Mouse (Mus musculus) adrenal gland, adult (tissue): ENCODE data around the gene Gpr142.

ENCODE experiments used
- DNase-seq, 2 experiments: peaks; one replicate each; pipeline ENCODE4 v3.0.0; 2022 to 2023; ENCODE audit warnings: low spot score in 1 of 2; ENCODE audit not compliant: inconsistent age in 2 of 2

The Gpr142 gene

GRCm38 (mm10) chr11:114797981-114798380 lies 743 bp upstream of the Gpr142 start:
- DNase-seq: no peak

DNA sequence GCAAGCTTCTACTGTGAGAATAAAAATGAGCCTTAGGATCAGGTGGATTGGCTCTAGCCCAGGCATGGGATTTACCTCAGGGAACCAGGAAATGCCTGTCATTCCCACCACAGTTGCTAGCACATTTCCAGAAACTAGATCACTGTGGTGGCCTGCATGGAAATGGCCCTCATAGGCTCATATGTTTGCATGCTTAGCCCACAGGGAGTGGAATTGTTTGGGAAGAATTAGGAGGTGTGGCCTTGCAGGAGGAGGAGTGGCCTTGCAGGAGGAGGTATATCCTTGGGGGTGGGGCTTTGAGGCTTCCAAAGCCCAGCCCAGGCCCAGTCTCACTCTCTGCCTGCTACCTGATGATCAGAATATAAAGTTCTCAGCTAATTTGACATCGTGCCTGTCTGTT lies 3.2 kb downstream of the Gpr142 start:
- DNase-seq: no peak

GRCm38 (mm10) chr11:114802540-114803267 lies 4.0 kb downstream of the Gpr142 start:
- DNase-seq: no peak

DNA sequence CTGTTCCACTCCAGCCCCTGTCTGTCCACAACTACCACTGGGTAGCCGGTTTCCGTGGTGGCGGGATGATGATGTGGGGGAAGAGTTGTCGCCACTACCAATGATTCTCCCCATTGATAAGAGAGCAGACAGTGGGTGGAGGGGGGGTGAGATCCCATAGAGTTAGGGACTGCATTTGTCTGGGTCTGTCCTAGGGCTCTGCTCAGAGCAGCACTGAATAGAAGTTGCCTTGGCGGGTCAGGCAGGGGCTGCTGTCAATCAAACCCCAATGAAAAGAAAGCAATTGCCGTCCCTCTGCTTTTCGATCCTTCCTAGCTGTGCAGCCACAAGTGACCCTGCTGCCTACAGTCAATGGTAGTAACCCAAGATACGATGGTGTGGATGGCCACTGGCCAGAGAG lies 5.3 kb downstream of the Gpr142 start:
- DNase-seq: no peak

- no peak for DNase-seq
Measured at GRCm38 (mm10) chr11:114807025-114807424, 8.3 kb downstream of the Gpr142 start.

DNA sequence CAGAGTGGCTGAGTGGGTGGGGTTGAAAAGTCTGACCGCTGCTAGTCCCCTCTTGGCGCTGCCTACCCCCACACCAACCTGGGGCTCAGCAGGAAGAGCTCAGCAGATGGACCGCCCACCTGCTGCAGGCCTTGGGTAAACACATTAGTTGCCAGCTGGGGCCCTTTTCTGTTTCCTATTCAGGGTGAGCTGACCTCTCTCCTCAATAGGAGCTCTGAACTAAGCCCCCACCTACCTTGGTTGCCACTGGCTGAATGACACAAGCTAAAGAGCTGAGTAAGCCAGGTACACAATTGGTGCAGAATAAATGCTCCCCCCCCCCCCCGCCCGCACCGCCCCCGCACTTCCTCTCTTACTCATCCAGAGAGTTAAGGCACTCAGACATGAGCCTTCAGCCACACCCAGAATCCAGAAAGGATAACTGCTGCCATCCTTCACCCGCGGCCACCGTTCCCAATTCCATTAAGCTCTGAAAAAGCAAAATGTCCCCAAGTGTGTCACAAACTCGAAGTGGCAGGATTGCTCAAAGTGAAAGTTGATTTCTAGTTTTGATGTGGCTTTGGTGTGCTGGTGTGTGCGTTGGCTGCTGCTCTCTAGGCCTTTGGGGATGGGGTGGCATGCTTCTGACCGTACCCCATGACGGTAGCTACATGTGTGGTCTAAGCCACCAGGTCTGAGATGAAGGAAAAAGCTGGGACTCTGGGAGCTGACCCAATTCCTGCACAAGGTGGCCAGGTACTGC lies 9.1 kb downstream of the Gpr142 start:
- no peak for DNase-seq

- no peak for DNase-seq
Measured at GRCm38 (mm10) chr11:114809371-114809770, 10.6 kb downstream of the Gpr142 start.

DNA sequence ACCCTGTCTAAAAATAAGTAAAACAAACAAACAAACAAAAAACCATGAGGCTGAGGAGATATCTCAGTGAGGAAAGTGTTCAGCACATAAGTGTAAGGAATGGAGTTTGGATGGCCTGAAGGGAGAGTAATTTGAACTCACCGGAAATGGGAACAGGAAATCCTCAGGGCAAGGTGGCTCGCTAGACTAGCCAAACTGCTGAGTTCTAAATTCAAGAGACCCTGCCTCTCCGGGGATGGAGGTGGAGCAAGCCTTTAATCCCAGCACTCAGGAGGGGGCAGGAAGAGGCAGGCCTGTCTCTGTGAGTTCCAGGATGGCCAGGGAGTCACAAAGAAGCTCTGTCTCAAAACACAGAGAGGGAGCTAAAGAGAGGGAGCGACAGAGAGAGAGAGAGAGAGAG lies 11.6 kb downstream of the Gpr142 start:
- DNase-seq: no peak

DNA sequence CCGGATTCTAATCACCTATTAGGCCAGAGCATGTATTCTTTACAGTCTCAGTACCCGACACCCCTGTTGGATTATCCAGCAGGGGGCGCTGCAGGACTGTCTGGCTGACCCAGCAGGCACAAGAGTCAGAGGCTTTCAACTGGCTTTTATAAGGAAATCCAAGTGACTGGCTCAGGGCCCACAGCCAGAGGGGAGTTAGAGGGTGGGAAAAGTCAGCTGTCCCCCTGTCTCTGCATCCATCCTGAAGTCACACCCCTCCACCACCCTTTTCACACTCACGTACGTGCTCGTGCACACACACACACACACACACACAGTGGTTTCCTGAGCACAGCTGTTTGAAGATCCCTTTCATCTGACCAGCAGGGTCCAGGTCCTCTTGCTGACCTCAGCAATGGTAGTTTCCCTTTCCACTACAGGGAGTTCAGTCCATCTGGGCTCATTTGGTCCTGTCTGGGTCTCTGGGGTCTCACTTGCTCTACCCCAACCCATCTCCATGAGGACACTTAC lies 14.1 kb downstream of the Gpr142 start:
- peak; percentile 85 to 96 for DNase-seq

- no peak for DNase-seq
Measured at GRCm38 (mm10) chr11:114814873-114815592, 16.3 kb downstream of the Gpr142 start.

- no peak for DNase-seq
Measured at GRCm38 (mm10) chr11:114816934-114817333, 18.2 kb downstream of the Gpr142 start.

- peak in 1 of 2 experiments; percentile 36 for DNase-seq
Measured at GRCm38 (mm10) chr11:114818185-114818584, 19.5 kb downstream of the Gpr142 start.

DNA sequence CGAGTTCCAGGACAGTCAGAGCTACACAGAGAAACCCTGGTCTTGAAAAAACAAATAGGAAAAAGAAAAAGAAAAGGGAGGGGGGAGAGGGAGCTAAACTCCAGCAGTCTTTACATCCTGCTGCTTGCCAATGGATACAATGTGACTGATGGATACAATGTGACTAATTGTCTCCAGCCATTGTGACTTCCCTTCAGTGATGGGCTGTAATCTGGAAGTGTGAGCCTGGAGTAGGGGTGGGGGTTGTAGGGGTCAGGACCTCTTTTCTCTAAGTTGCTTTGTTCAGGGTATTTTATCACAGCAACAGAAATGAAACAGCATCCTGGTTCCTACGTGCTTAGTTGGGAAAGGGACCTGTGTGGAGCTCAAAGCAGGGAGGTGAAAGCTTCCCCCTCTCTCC lies 20.4 kb downstream of the Gpr142 start:
- no peak for DNase-seq

GRCm38 (mm10) chr11:114820444-114820843 lies 21.7 kb downstream of the Gpr142 start:
- no peak for DNase-seq

GRCm38 (mm10) chr11:114821325-114821724 lies 22.6 kb downstream of the Gpr142 start:
- DNase-seq: no peak

- DNase-seq: no peak
Measured at GRCm38 (mm10) chr11:114822727-114823126, 24.0 kb downstream of the Gpr142 start.

- DNase-seq: no peak
Measured at GRCm38 (mm10) chr11:114823199-114823725, 24.5 kb downstream of the Gpr142 start.

DNA sequence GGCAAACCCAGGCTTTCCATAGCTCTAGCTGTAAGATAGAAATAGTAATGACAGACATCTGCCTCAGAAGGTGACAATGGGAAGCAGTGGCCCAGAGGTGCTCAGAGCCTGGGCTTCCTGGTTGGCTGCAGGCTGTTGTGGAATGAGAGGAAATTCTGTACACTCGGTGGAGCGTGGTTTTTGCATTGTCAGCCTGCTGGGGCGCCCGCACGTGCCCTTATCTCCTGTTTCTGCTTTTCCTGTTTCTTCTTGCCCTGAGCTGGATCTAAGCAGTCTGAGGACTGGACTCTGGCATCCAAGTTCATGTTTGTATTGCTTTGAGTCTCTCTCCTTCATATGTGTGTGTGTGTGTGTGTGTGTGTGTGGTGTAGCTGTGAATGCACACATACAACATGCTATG lies 28.0 kb downstream of the Gpr142 start:
- DNase-seq: no peak

- peak; percentile 38 to 70 for DNase-seq
Measured at GRCm38 (mm10) chr11:114829499-114830432, 31.0 kb downstream of the Gpr142 start.

GRCm38 (mm10) chr11:114830433-114830773 lies 31.7 kb downstream of the Gpr142 start:
- no peak for DNase-seq
